Mouse (Mus musculus) left cerebral cortex, adult 18-20 months (tissue): ENCODE measurements around the gene Myo1h. TPM values are rescaled to one million over a fixed set of nuclear protein-coding genes. Genes with fewer than 3 reads are reported as not detected.

ENCODE experiments used
- DNase-seq, 2 experiments: peaks; one replicate each; pipeline ENCODE4 v3.0.0; 2021 to 2022; ENCODE audit warnings: low spot score in 2 of 2, mixed read lengths in 1 of 2
- microRNA-seq, 2 experiments: library from miRNA; unstranded; fragments of <30 nt; microRNA quantifications; one replicate each; pipeline ENCODE4 v1.2.0; 2021
- total RNA-seq, 2 experiments: library from RNA; stranded (reverse); gene quantifications; 2 replicates each; pipeline ENCODE4 v1.2.3; 2021

Gene Myo1h
- total RNA-seq, 2 experiments from 2014 or later, result 2.5 to 3.3 TPM

GRCm38 (mm10) chr5:114381013-114381351 is 92.0 kb downstream of the Myo1h start:
- DNase-seq, result no peak

GRCm38 (mm10) chr5:114383184-114383904 is 94.4 kb downstream of the Myo1h start:
- no peak for DNase-seq

- no peak for DNase-seq
Observed at GRCm38 (mm10) chr5:114384448-114384847, 95.5 kb downstream of the Myo1h start.

GRCm38 (mm10) chr5:114393169-114393568 is 104.2 kb downstream of the Myo1h start:
- no peak for DNase-seq

- no peak for DNase-seq
Observed at GRCm38 (mm10) chr5:114406592-114406991, 117.6 kb downstream of the Myo1h start.

GRCm38 (mm10) chr5:114407269-114407668 is 118.3 kb downstream of the Myo1h start:
- DNase-seq, result no peak

- DNase-seq, result no peak
Observed at GRCm38 (mm10) chr5:114407810-114408209, 118.8 kb downstream of the Myo1h start.

GRCm38 (mm10) chr5:114408846-114409245 is 119.9 kb downstream of the Myo1h start:
- DNase-seq, result no peak

GRCm38 (mm10) chr5:114410429-114410828 is 121.5 kb downstream of the Myo1h start:
- DNase-seq, result no peak

GRCm38 (mm10) chr5:114412361-114412998 is 123.5 kb downstream of the Myo1h start:
- DNase-seq, result no peak

- no peak for DNase-seq
Observed at GRCm38 (mm10) chr5:114413067-114413735, 124.2 kb downstream of the Myo1h start.

Small RNA genes lying within 50 kb of the gene (microRNA-seq; reads per million reads assigned to microRNA genes)
- gene Mir7027, result 0.21 to 0.25 reads per million in 2 experiments

Other genes with a start within 250 kb of the Myo1h start
- gene Usp30, start 223.7 kb upstream of the Myo1h start, total RNA-seq, result 10 to 100 TPM; 34.9 to 36.9 TPM
- gene Svop, start 197.6 kb upstream of the Myo1h start, total RNA-seq, result 100 to 1,000 TPM; 187 to 192 TPM
- 1 to 10 TPM; 5.6 to 5.7 TPM for gene Alkbh2, start 160.9 kb upstream of the Myo1h start, total RNA-seq
- gene Ung, start 158.8 kb upstream of the Myo1h start, total RNA-seq, result 1 to 10 TPM; 1.6 to 3.4 TPM
- 1 to 10 TPM; 2.8 to 6.2 TPM for gene Acacb, start 142.6 kb upstream of the Myo1h start, total RNA-seq
- not detected for gene Foxn4, start 15.4 kb upstream of the Myo1h start, total RNA-seq
- 10 to 100 TPM; 64.6 to 68.6 TPM for gene Kctd10, start 91.3 kb downstream of the Myo1h start, total RNA-seq
- gene Ube3b, start 91.4 kb downstream of the Myo1h start, total RNA-seq, result 10 to 100 TPM; 86.2 to 93.3 TPM
- 10 to 100 TPM; 20.2 to 20.5 TPM for gene Mmab, start 154.9 kb downstream of the Myo1h start, total RNA-seq
- 10 to 100 TPM; 26.9 to 30.9 TPM for gene Mvk, start 155.1 kb downstream of the Myo1h start, total RNA-seq